Mouse (Mus musculus): ENCODE measurements around the gene Bcl2l15. TPM values are rescaled to one million over a fixed set of nuclear protein-coding genes. Genes with fewer than 3 reads are reported as not detected.
"Not testable (repeated sequence)": the region's sequence is repeated elsewhere in the genome, so short reads cannot be mapped to it uniquely, and the experiment has no call there.

Bcl2l15 gene
- polyA plus RNA-seq (2015; fragmentation: Nextera tagmentation; extraction: Ambion mirVana), result 0.31 and 0.36 TPM in 2 replicates

DNA sequence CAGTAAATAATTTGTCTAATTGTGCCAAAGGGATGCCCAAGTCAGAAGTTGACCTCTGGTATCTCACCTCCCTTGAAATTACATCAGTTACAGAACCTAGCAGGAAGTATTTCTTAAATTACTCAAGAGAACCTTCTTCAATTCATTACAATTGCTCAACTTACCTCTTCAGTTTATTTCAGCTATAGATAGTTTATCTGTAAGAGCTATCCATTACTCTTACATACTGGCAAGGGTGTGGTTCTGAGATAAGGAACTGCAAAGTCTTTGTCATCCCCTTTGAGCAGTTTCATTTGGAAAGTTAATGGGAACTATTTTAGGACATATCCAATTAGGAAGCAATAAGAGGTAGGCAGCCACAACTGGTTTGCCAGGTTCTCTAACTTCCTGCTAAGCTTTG lies at the start of gene Bcl2l15:
Gene Bcl2l15, plus strand, starts transcription at position 176 of the 400 bp plus-strand sequence.
- H3K27me3 ChIP-seq (ENCODE audit: control insufficient read depth, insufficient read depth, low read depth, low read length), result no peaks in the 10 kb centered on the region
- H3K36me3 ChIP-seq (ENCODE audit: control insufficient read depth, insufficient read depth, low read length), result no peaks in the 10 kb centered on the region
- no peak within 1 kb of the TSS for H3K4me3 ChIP-seq (ENCODE audit: low read depth, low read length)

DNA sequence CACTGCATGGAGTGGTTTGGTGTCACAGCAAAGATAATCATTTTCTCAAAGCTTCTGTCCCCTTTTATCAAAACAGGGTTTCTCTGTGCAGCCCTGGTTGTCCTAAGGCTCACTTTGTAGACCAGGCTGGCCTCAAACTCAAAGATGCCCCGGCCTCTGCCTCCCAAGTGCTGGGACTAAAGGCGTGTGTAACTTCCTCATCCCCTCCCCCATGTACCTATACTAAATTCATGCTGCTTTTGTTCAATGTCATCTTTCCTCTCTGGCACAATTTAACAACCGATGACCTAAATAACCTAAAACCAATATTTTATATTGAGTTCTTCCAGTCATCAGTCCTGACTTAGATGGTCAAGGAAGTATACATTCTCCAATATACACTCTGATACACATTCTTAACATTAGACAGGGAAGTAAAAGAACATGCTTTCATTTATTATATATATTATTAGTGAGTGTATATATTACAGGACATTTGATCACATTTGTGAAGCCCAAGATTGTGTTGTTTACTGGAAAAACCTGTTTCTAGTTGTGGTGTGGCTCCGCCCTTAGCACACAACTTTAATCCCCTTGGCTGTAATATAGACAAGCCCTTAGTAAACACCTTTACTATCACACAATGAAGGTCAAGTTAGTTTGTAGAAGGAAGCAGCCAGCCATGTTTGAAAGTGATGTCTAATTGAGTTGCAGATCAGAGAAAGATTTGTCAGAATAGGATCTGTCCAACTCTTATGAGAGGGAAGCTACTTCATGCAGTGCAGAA lies 49.4 kb upstream of the Bcl2l15 start:
- H3K4me1 ChIP-seq (ENCODE audit: control insufficient read depth, insufficient read depth, low read length), result peaks cover 7% of the 10 kb centered on the region; the same call in 1 of the 2 replicates
- H3K9ac ChIP-seq (ENCODE audit: low read depth, low read length), result no peak overlapping the region
- WGBS, result 86% methylated on average over 4 of the region's 4 CpGs
- no peaks in the 10 kb centered on the region for H3K9me3 ChIP-seq (replicated peaks; ENCODE audit: control insufficient read depth, low read length, poor library complexity, severe bottlenecking)
- ATAC-seq, result no peak
- no peak overlapping the region for H3K4me3 ChIP-seq (ENCODE audit: low read depth, low read length)
- H3K27me3 ChIP-seq (ENCODE audit: control insufficient read depth, insufficient read depth, low read depth, low read length), result no peaks in the 10 kb centered on the region
- H3K36me3 ChIP-seq (ENCODE audit: control insufficient read depth, insufficient read depth, low read length), result no peaks in the 10 kb centered on the region
- no peak overlapping the region for H3K4me2 ChIP-seq (ENCODE audit: low read length)
- no peak overlapping the region for H3K27ac ChIP-seq (ENCODE audit: low read length)

More for the DNA sequence above, at the start of gene Bcl2l15:
- no peak within 1 kb of the TSS for H3K9ac ChIP-seq (ENCODE audit: low read depth, low read length)
- no peaks in the 10 kb centered on the region for H3K9me3 ChIP-seq (replicated peaks; ENCODE audit: control insufficient read depth, low read length, poor library complexity, severe bottlenecking)
- H3K4me2 ChIP-seq (ENCODE audit: low read length), result no peak within 1 kb of the TSS
- H3K4me1 ChIP-seq (ENCODE audit: control insufficient read depth, insufficient read depth, low read length), result no peaks in the 10 kb centered on the region
- H3K27ac ChIP-seq (ENCODE audit: low read length), result no peak within 1 kb of the TSS
- no peak for ATAC-seq

GRCm38 (mm10) chr3:103787225-103787624 lies 45.2 kb upstream of the Bcl2l15 start:
- WGBS, result 58% methylated on average over 7 of the region's 7 CpGs
- Histone ChIP-seq H3K27me3 (ENCODE audit: control insufficient read depth, insufficient read depth, low read depth, low read length) (no peaks in the 10 kb centered on the region), H3K9ac (ENCODE audit: low read depth, low read length) (no peak overlapping the region), H3K4me1 (ENCODE audit: control insufficient read depth, insufficient read depth, low read length) (peaks cover 22% of the 10 kb centered on the region), H3K36me3 (ENCODE audit: control insufficient read depth, insufficient read depth, low read length) (no peaks in the 10 kb centered on the region), H3K9me3 (replicated peaks; ENCODE audit: control insufficient read depth, low read length, poor library complexity, severe bottlenecking) (no peaks in the 10 kb centered on the region), H3K27ac (ENCODE audit: low read length) (no peak overlapping the region), H3K4me2 (ENCODE audit: low read length) (no peak overlapping the region), H3K4me3 (ENCODE audit: low read depth, low read length) (no peak overlapping the region)
- ATAC-seq, result no peak

DNA sequence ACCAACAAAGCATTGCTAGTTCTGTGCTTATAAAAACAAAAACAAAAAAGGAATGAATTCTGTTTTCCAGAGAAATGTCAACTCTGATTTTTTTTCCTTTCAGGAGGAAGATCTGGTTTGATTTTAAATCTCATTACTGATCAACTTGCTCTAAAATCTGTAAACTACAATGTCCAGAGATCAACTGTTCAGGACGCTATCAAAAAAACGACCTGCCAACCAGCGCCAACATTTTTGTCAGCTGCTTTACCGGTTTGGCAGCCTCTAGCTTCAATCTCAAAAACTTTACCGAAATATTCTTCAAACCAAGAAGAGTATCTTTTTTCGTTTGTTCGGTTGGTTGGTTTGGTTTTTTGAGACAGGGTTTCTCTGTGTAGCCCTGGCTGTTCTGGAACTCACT lies 43.3 kb upstream of the Bcl2l15 start:
- peaks cover 22% of the 10 kb centered on the region for H3K4me1 ChIP-seq (ENCODE audit: control insufficient read depth, insufficient read depth, low read length)

DNA sequence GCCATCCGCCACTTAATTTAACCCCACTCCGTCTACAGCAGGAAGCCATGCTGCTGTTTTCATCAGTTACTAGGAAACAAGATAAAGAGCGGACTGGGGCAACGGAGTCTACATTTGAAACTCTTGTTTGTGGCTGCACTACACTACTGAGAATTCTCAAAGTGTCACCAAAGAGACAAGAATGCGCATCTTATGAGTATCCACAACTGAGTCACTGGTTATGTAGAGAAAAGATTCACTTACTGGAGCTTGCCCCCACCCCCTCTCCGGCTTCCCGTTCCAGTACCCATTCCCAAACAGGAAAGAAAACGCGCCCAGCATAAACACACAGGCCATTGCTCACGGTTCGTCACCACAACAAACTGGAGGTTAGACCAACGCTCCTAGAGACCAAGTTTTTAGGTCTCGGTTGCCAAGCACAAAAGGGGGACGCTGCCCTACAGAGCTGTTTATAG lies 42.5 kb upstream of the Bcl2l15 start:
- no peaks in the 10 kb centered on the region for H3K9me3 ChIP-seq (replicated peaks; ENCODE audit: control insufficient read depth, low read length, poor library complexity, severe bottlenecking)
- 1% methylated on average over 14 of the region's 14 CpGs for WGBS
- H3K4me3 ChIP-seq (ENCODE audit: low read depth, low read length), result peak overlapping the region; percentile 95
- H3K4me1 ChIP-seq (ENCODE audit: control insufficient read depth, insufficient read depth, low read length), result peaks cover 22% of the 10 kb centered on the region
- H3K4me2 ChIP-seq (ENCODE audit: low read length), result peak overlapping the region; percentile 84
- H3K27ac ChIP-seq (ENCODE audit: low read length), result peak overlapping the region; percentile 93
- H3K36me3 ChIP-seq (ENCODE audit: control insufficient read depth, insufficient read depth, low read length), result no peaks in the 10 kb centered on the region
- peak overlapping the region; percentile 87 for H3K9ac ChIP-seq (ENCODE audit: low read depth, low read length)
- ATAC-seq, result no peak
- H3K27me3 ChIP-seq (ENCODE audit: control insufficient read depth, insufficient read depth, low read depth, low read length), result no peaks in the 10 kb centered on the region

More for the DNA sequence above, 43.3 kb upstream of the Bcl2l15 start:
- Histone ChIP-seq H3K27ac (ENCODE audit: low read length) (no peak overlapping the region), H3K9me3 (replicated peaks; ENCODE audit: control insufficient read depth, low read length, poor library complexity, severe bottlenecking) (no peaks in the 10 kb centered on the region), H3K9ac (ENCODE audit: low read depth, low read length) (no peak overlapping the region), H3K27me3 (ENCODE audit: control insufficient read depth, insufficient read depth, low read depth, low read length) (no peaks in the 10 kb centered on the region), H3K36me3 (ENCODE audit: control insufficient read depth, insufficient read depth, low read length) (no peaks in the 10 kb centered on the region), H3K4me3 (ENCODE audit: low read depth, low read length) (no peak overlapping the region), H3K4me2 (ENCODE audit: low read length) (peak overlapping the region; percentile 84)
- no peak for ATAC-seq
- WGBS, result 86% methylated on average over 7 of the region's 7 CpGs

GRCm38 (mm10) chr3:103790346-103791145 lies 41.9 kb upstream of the Bcl2l15 start:
- peak overlapping the region; percentile 95 for H3K4me3 ChIP-seq (ENCODE audit: low read depth, low read length)
- WGBS, result 0% methylated on average over 24 of the region's 61 CpGs
- peak overlapping the region; percentile 87 for H3K9ac ChIP-seq (ENCODE audit: low read depth, low read length)
- H3K4me1 ChIP-seq (ENCODE audit: control insufficient read depth, insufficient read depth, low read length), result peaks cover 22% of the 10 kb centered on the region
- peak overlapping the region; percentile 93 for H3K27ac ChIP-seq (ENCODE audit: low read length)
- H3K9me3 ChIP-seq (replicated peaks; ENCODE audit: control insufficient read depth, low read length, poor library complexity, severe bottlenecking), result no peaks in the 10 kb centered on the region
- ATAC-seq, result peak; percentile 86
- H3K27me3 ChIP-seq (ENCODE audit: control insufficient read depth, insufficient read depth, low read depth, low read length), result no peaks in the 10 kb centered on the region
- H3K36me3 ChIP-seq (ENCODE audit: control insufficient read depth, insufficient read depth, low read length), result no peaks in the 10 kb centered on the region
- H3K4me2 ChIP-seq (ENCODE audit: low read length), result peak overlapping the region; percentile 84

GRCm38 (mm10) chr3:103791230-103792110 lies 40.9 kb upstream of the Bcl2l15 start, which contains the start of gene Hipk1:
Gene Hipk1 (minus strand): TSS chr3:103791563.
- Histone ChIP-seq H3K27me3 (ENCODE audit: control insufficient read depth, insufficient read depth, low read depth, low read length) (no peaks in the 10 kb centered on the region), H3K9me3 (replicated peaks; ENCODE audit: control insufficient read depth, low read length, poor library complexity, severe bottlenecking) (no peaks in the 10 kb centered on the region), H3K4me3 (ENCODE audit: low read depth, low read length) (peak within 1 kb of the TSS; percentile 95), H3K27ac (ENCODE audit: low read length) (peak within 1 kb of the TSS; percentile 93), H3K4me1 (ENCODE audit: control insufficient read depth, insufficient read depth, low read length) (peaks cover 22% of the 10 kb centered on the region), H3K36me3 (ENCODE audit: control insufficient read depth, insufficient read depth, low read length) (no peaks in the 10 kb centered on the region), H3K9ac (ENCODE audit: low read depth, low read length) (peak within 1 kb of the TSS; percentile 87), H3K4me2 (ENCODE audit: low read length) (peak within 1 kb of the TSS; percentile 84)
- whole genome bisulfite sequencing, result 14% methylated on average over 32 of the region's 49 CpGs
- peak; percentile 98 for ATAC-seq

- not testable (repeated sequence) for ATAC-seq
- H3K4me3 ChIP-seq (ENCODE audit: low read depth, low read length), result peak overlapping the region; percentile 95
- WGBS, result 77% methylated on average over 5 of the region's 5 CpGs
These were observed 40.3 kb upstream of the Bcl2l15 start for GRCm38 (mm10) chr3:103792111-103792406.

More at GRCm38 (mm10) chr3:103792111-103792406, 40.3 kb upstream of the Bcl2l15 start:
- Histone ChIP-seq H3K27ac (ENCODE audit: low read length) (peak overlapping the region; percentile 93), H3K9ac (ENCODE audit: low read depth, low read length) (peak overlapping the region; percentile 87; the same call in 1 of the 2 replicates), H3K4me2 (ENCODE audit: low read length) (peak overlapping the region; percentile 53), H3K4me1 (ENCODE audit: control insufficient read depth, insufficient read depth, low read length) (peaks cover 22% of the 10 kb centered on the region)
- not testable (repeated sequence) for H3K9me3 ChIP-seq (replicated peaks; ENCODE audit: control insufficient read depth, low read length, poor library complexity, severe bottlenecking); H3K27me3 ChIP-seq (ENCODE audit: control insufficient read depth, insufficient read depth, low read depth, low read length); H3K36me3 ChIP-seq (ENCODE audit: control insufficient read depth, insufficient read depth, low read length)

Measured in midbrain, embryonic 16.5 days (tissue).